Comparison of ENCODE assay signal across 8 mouse cellular contexts in genomic region chr5:66745996-66746681, GRCm38 (mm10). TPM values are rescaled to one million over a fixed set of nuclear protein-coding genes. Genes with fewer than 3 reads are reported as not detected.
DNase-seq lines count a peak whose midpoint lies in the region; ATAC-seq and TF ChIP-seq lines count a peak whose summit lies in the region.

No protein-coding gene starts in this region.

- peak; percentile 79 for ATAC-seq in hindbrain, postnatal 0 days
- ATAC-seq in midbrain, embryonic 13.5 days: peak; percentile 77
- peak; percentile 49 for ATAC-seq in stomach, embryonic 16.5 days (ENCODE audit: insufficient read depth, low FRiP score)

- no peaks in the 10 kb centered on the region for H3K27me3 ChIP-seq in hindbrain, postnatal 0 days (ENCODE audit: insufficient read depth, low read length)
- H3K27me3 ChIP-seq in midbrain, embryonic 13.5 days: no peaks in the 10 kb centered on the region
- H3K27me3 ChIP-seq in stomach, embryonic 16.5 days (ENCODE audit: control insufficient read depth, insufficient read depth, low read length): peaks cover 19% of the 10 kb centered on the region

- peak overlapping the region; percentile 82 for H3K4me3 ChIP-seq in hindbrain, postnatal 0 days (ENCODE audit: low read length)
- peak overlapping the region; percentile 78 for H3K4me3 ChIP-seq in midbrain, embryonic 13.5 days (replicated peaks)
- peak overlapping the region; percentile 54 for H3K4me3 ChIP-seq in stomach, embryonic 16.5 days (replicated peaks; ENCODE audit: low read length)

- H3K36me3 ChIP-seq in hindbrain, postnatal 0 days (ENCODE audit: insufficient read depth, low read length): no peaks in the 10 kb centered on the region
- no peaks in the 10 kb centered on the region for H3K36me3 ChIP-seq in midbrain, embryonic 13.5 days
- H3K36me3 ChIP-seq in stomach, embryonic 16.5 days (ENCODE audit: control insufficient read depth, insufficient read depth, low read length): no peaks in the 10 kb centered on the region

- no peaks in the 10 kb centered on the region for H3K9me3 ChIP-seq in hindbrain, postnatal 0 days (ENCODE audit: low read length)
- no peaks in the 10 kb centered on the region for H3K9me3 ChIP-seq in midbrain, embryonic 13.5 days
- H3K9me3 ChIP-seq in stomach, embryonic 16.5 days (replicated peaks; ENCODE audit: control insufficient read depth, low read length): no peaks in the 10 kb centered on the region

- H3K4me1 ChIP-seq in hindbrain, postnatal 0 days (ENCODE audit: insufficient read depth, low read length): peaks cover 14% of the 10 kb centered on the region
- H3K4me1 ChIP-seq in midbrain, embryonic 13.5 days (replicated peaks): peaks cover 41% of the 10 kb centered on the region
- H3K4me1 ChIP-seq in stomach, embryonic 16.5 days (ENCODE audit: control insufficient read depth, insufficient read depth, low read length): no peaks in the 10 kb centered on the region

- peak overlapping the region; percentile 92 for H3K27ac ChIP-seq in hindbrain, postnatal 0 days
- peak overlapping the region; percentile 86 for H3K27ac ChIP-seq in midbrain, embryonic 13.5 days
- H3K27ac ChIP-seq in stomach, embryonic 16.5 days (ENCODE audit: low read length): no peak overlapping the region

- peak; percentile 35; the same call in 1 of the 2 replicates for TF ChIP-seq CTCF in hindbrain, postnatal 0 days (IDR thresholded peaks at IDR 0.05; ENCODE audit: low read depth)

- intact Hi-C loops in gastrocnemius, postnatal 14 days (cut with DNase I; ENCODE audit: low total_unique reads): no loop called here
- intact Hi-C loops in left cerebral cortex, postnatal 25 days (cut with DNase I): loop anchor here (5.0 kb wide), 1 partner anchor 151 kb away; no protein-coding TSS in a partner anchor

- H3K4me2 ChIP-seq in hindbrain, postnatal 0 days (ENCODE audit: low read depth, low read length): peak overlapping the region; percentile 95
- peak overlapping the region; percentile 91 for H3K4me2 ChIP-seq in midbrain, embryonic 13.5 days (replicated peaks)
- peak overlapping the region; percentile 99 for H3K4me2 ChIP-seq in stomach, embryonic 16.5 days (ENCODE audit: low read depth, low read length)

- peak overlapping the region; percentile 83 for H3K9ac ChIP-seq in hindbrain, postnatal 0 days (replicated peaks; ENCODE audit: low read length)
- peak overlapping the region; percentile 87 for H3K9ac ChIP-seq in midbrain, embryonic 13.5 days (replicated peaks)
- peak overlapping the region; percentile 62 for H3K9ac ChIP-seq in stomach, embryonic 16.5 days (ENCODE audit: low read length)

- peak; percentile 64 for DNase-seq in adrenal gland, postnatal 10 days
- DNase-seq in cerebellum, postnatal 36 days: peak; percentile 77 to 84
- DNase-seq in gastrocnemius, postnatal 14 days: peak; percentile 59
- peak; percentile 72 for DNase-seq in hindbrain, postnatal 0 days (ENCODE audit: low spot score)
- DNase-seq in left cerebral cortex, postnatal 25 days (ENCODE audit: low spot score in 2 of 2): peak; percentile 68 to 69
- DNase-seq in spleen, postnatal 36 days (ENCODE audit: low spot score in 2 of 2): no peak

- WGBS in hindbrain, postnatal 0 days: 0% methylated on average over 41 of the region's 42 CpGs
- under 1% methylated on average over 42 of the region's 42 CpGs for WGBS in midbrain, embryonic 13.5 days
- WGBS in stomach, embryonic 16.5 days: under 1% methylated on average over 42 of the region's 42 CpGs

RNA-seq across cellular contexts. Expression of gene Limch1, which starts 0.5 kb away (rescaled TPM):
- total RNA-seq in adrenal gland, postnatal 10 days (2021): 100 to 1,000 TPM in 1 of 2 experiments, 10 to 100 TPM in 1; 69.5 to 100 TPM
- 100 to 1,000 TPM; 117 TPM for total RNA-seq in gastrocnemius, postnatal 14 days (2021)
- 70.6 and 72.4 TPM in 2 replicates for total RNA-seq in hindbrain, postnatal 0 days (2014; rRNA removed)
- polyA plus RNA-seq in hindbrain, postnatal 0 days (2015; fragmentation: Nextera tagmentation; extraction: Ambion mirVana): 50.4 and 54.3 TPM in 2 replicates
- 100 to 1,000 TPM in 1 of 2 experiments, 10 to 100 TPM in 1; 99.5 to 124 TPM for total RNA-seq in left cerebral cortex, postnatal 25 days (2021)
- polyA plus RNA-seq in midbrain, embryonic 13.5 days (2015; fragmentation: Nextera tagmentation; extraction: Ambion mirVana): 37.4 and 41.9 TPM in 2 replicates
- polyA plus RNA-seq in stomach, embryonic 16.5 days (2015; fragmentation: Nextera tagmentation; extraction: Ambion mirVana): 9.3 and 13.0 TPM in 2 replicates

Comparison
In these comparisons a context has a peak if more than half of its experiments do, and no peak if none do; other contexts are left out.
1. DNase-seq: peak in adrenal gland, postnatal 10 days (single experiment), cerebellum, postnatal 36 days (2 of 2), gastrocnemius, postnatal 14 days (single experiment), hindbrain, postnatal 0 days (single experiment) and left cerebral cortex, postnatal 25 days (2 of 2); none in spleen, postnatal 36 days (0 of 2).
2. Peak in every context shown above with its lines, with median percentiles within 50 percentile points of each other: ATAC-seq, H3K4me2 ChIP-seq, H3K4me3 ChIP-seq and H3K9ac ChIP-seq.